Mouse (Mus musculus) heart, embryonic 16.5 days (tissue): ENCODE results near the gene Dus2. TPM values are rescaled to one million over a fixed set of nuclear protein-coding genes. Genes with fewer than 3 reads are reported as not detected.
A peak's percentile ranks its signal among the peaks of the same experiment; 100 is the strongest.

Source experiments
- ATAC-seq: fragments of 200-750 bp; cut with Nextera tagmentation; replicated peaks from 2 replicates; pipeline ENCODE4 v1.8.0; 2017; ENCODE audit warnings: moderate number of reproducible peaks; ENCODE audit not compliant: insufficient read depth, low FRiP score; ENCODE audit errors: extremely low read depth
- H3K27ac ChIP-seq: fragments of 300-500 bp; sonication (generic); 2 replicates; pipeline ENCODE4 v1.5.1; 2014; ENCODE audit warnings: mild to moderate bottlenecking, low read length, control low read depth, moderate library complexity
- H3K27me3 ChIP-seq: fragments of 300-500 bp; sonication (generic); 2 replicates; pipeline ENCODE4 v1.6.1; 2014; ENCODE audit warnings: low read length, mixed read lengths; ENCODE audit not compliant: control insufficient read depth, insufficient read depth
- H3K36me3 ChIP-seq: fragments of 300-500 bp; sonication (generic); 2 replicates; pipeline ENCODE4 v1.6.1; 2014; ENCODE audit not compliant: control insufficient read depth, insufficient read depth
- H3K4me1 ChIP-seq: fragments of 300-500 bp; sonication (generic); 2 replicates; pipeline ENCODE4 v1.6.1; 2014; ENCODE audit warnings: low read length, mixed read lengths; ENCODE audit not compliant: control insufficient read depth, insufficient read depth
- H3K4me2 ChIP-seq: fragments of 300-500 bp; sonication (generic); 2 replicates; pipeline ENCODE4 v1.6.1; 2014; ENCODE audit warnings: low read depth, mild to moderate bottlenecking, control low read depth, low read length
- H3K4me3 ChIP-seq: fragments of 300-500 bp; sonication (generic); 2 replicates; pipeline ENCODE4 v1.5.1; 2014; ENCODE audit warnings: mild to moderate bottlenecking, control low read depth, low read length
- H3K9ac ChIP-seq: fragments of 300-500 bp; sonication (generic); 2 replicates; pipeline ENCODE4 v1.6.1; 2014; ENCODE audit warnings: low read length, control low read depth
- H3K9me3 ChIP-seq: fragments of 300-500 bp; sonication (generic); replicated peaks from 2 replicates; pipeline ENCODE4 v1.6.1; 2016; ENCODE audit warnings: low read length; ENCODE audit not compliant: control insufficient read depth
- WGBS: fragments of 180-500 bp; shearing (Covaris S2); extraction: QIAGEN DNeasy Blood & Tissue Kit; methylation state at CpG from one replicate; pipeline ENCODE4 v1.1.7; 2014; 5-methylcytosine and 5-hydroxymethylcytosine counted together
- polyA plus RNA-seq: library from polyadenylated mRNA; unstranded; fragments of >200 nt; fragmentation: Nextera tagmentation; extraction: Ambion mirVana; gene quantifications from 2 replicates; pipeline ENCODE4 v1.2.1, GENCODE M21; 2015

Dus2 gene
- polyA plus RNA-seq, 1 experiment from 2014 or later: 14.4 TPM

- Histone ChIP-seq H3K27ac (no peak overlapping the region), H3K36me3 (no peaks in the 10 kb centered on the region), H3K4me1 (no peaks in the 10 kb centered on the region), H3K4me3 (no peak overlapping the region), H3K27me3 (no peaks in the 10 kb centered on the region), H3K9ac (no peak overlapping the region), H3K4me2 (no peak overlapping the region), H3K9me3 (no peaks in the 10 kb centered on the region)
- WGBS: 84% methylated on average over 11 of the region's 11 CpGs
- ATAC-seq: no peak
Observed at GRCm38 (mm10) chr8:106046872-106047559, 55.9 kb downstream of the Dus2 start.

GRCm38 (mm10) chr8:106047854-106048630 lies 56.9 kb downstream of the Dus2 start:
- no peaks in the 10 kb centered on the region for H3K36me3 ChIP-seq
- H3K4me2 ChIP-seq: no peak overlapping the region
- no peaks in the 10 kb centered on the region for H3K9me3 ChIP-seq
- no peak overlapping the region for H3K27ac ChIP-seq
- no peak for ATAC-seq
- no peaks in the 10 kb centered on the region for H3K27me3 ChIP-seq
- H3K4me3 ChIP-seq: no peak overlapping the region
- H3K4me1 ChIP-seq: no peaks in the 10 kb centered on the region
- H3K9ac ChIP-seq: no peak overlapping the region
- WGBS: 75% methylated on average over 5 of the region's 5 CpGs

GRCm38 (mm10) chr8:106049840-106050239 lies 58.7 kb downstream of the Dus2 start:
- no peak overlapping the region for H3K4me2 ChIP-seq
- H3K27me3 ChIP-seq: no peaks in the 10 kb centered on the region
- H3K9ac ChIP-seq: no peak overlapping the region
- H3K4me3 ChIP-seq: no peak overlapping the region
- no peak for ATAC-seq
- no peaks in the 10 kb centered on the region for H3K9me3 ChIP-seq
- H3K36me3 ChIP-seq: 0 out of 2 replicates have a peak, but pooled peaks cover 6% of the 10 kb centered on the region
- 91% methylated on average over 6 of the region's 6 CpGs for WGBS
- H3K27ac ChIP-seq: no peak overlapping the region
- no peaks in the 10 kb centered on the region for H3K4me1 ChIP-seq

- no peak for ATAC-seq
- Histone ChIP-seq H3K4me3 (no peak overlapping the region), H3K27ac (no peak overlapping the region), H3K9ac (no peak overlapping the region), H3K27me3 (no peaks in the 10 kb centered on the region), H3K36me3 (0 out of 2 replicates have a peak, but pooled peaks cover 6% of the 10 kb centered on the region), H3K9me3 (no peaks in the 10 kb centered on the region), H3K4me2 (no peak overlapping the region), H3K4me1 (no peaks in the 10 kb centered on the region)
- WGBS: 77% methylated on average over 3 of the region's 3 CpGs
Observed at GRCm38 (mm10) chr8:106051068-106051467, 59.9 kb downstream of the Dus2 start.

GRCm38 (mm10) chr8:106052510-106053089 lies 61.5 kb downstream of the Dus2 start:
- Histone ChIP-seq H3K36me3 (0 out of 2 replicates have a peak, but pooled peaks cover 6% of the 10 kb centered on the region), H3K9ac (no peak overlapping the region), H3K4me1 (no peaks in the 10 kb centered on the region), H3K9me3 (no peaks in the 10 kb centered on the region), H3K27me3 (no peaks in the 10 kb centered on the region), H3K4me3 (no peak overlapping the region), H3K27ac (peak overlapping the region; percentile 26; the same call in 1 of the 2 replicates), H3K4me2 (no peak overlapping the region)
- WGBS: 86% methylated on average over 9 of the region's 9 CpGs
- no peak for ATAC-seq

GRCm38 (mm10) chr8:106054190-106054811 lies 63.2 kb downstream of the Dus2 start:
- Histone ChIP-seq H3K4me1 (peaks cover 9% of the 10 kb centered on the region), H3K27me3 (no peaks in the 10 kb centered on the region), H3K4me2 (peak overlapping the region; percentile 7; the same call in 1 of the 2 replicates), H3K4me3 (no peak overlapping the region), H3K36me3 (0 out of 2 replicates have a peak, but pooled peaks cover 6% of the 10 kb centered on the region), H3K9me3 (no peaks in the 10 kb centered on the region), H3K9ac (no peak overlapping the region), H3K27ac (peak overlapping the region; percentile 61)
- 54% methylated on average over 6 of the region's 6 CpGs for WGBS
- no peak for ATAC-seq

GRCm38 (mm10) chr8:106055038-106055437 lies 63.9 kb downstream of the Dus2 start:
- no peak overlapping the region for H3K4me3 ChIP-seq
- ATAC-seq: no peak
- 0 out of 2 replicates have a peak overlapping the region, but pooled peaks have one; percentile 7 for H3K4me2 ChIP-seq
- H3K9ac ChIP-seq: no peak overlapping the region
- H3K4me1 ChIP-seq: peaks cover 9% of the 10 kb centered on the region
- WGBS: 65% methylated on average over 3 of the region's 3 CpGs
- no peaks in the 10 kb centered on the region for H3K27me3 ChIP-seq
- 0 out of 2 replicates have a peak, but pooled peaks cover 6% of the 10 kb centered on the region for H3K36me3 ChIP-seq
- H3K9me3 ChIP-seq: no peaks in the 10 kb centered on the region
- peak overlapping the region; percentile 61; the same call in 1 of the 2 replicates for H3K27ac ChIP-seq

GRCm38 (mm10) chr8:106056455-106056982 lies 65.4 kb downstream of the Dus2 start:
- ATAC-seq: no peak
- Histone ChIP-seq H3K4me2 (no peak overlapping the region), H3K4me1 (peaks cover 17% of the 10 kb centered on the region), H3K9me3 (no peaks in the 10 kb centered on the region), H3K4me3 (no peak overlapping the region), H3K27me3 (no peaks in the 10 kb centered on the region), H3K9ac (no peak overlapping the region), H3K27ac (no peak overlapping the region), H3K36me3 (0 out of 2 replicates have a peak, but pooled peaks cover 6% of the 10 kb centered on the region)
- 84% methylated on average over 4 of the region's 4 CpGs for WGBS
